Mouse (Mus musculus) embryonic facial prominence, embryonic 11.5 days (tissue): ENCODE results near the gene Olfr1426. TPM values are rescaled to one million over a fixed set of nuclear protein-coding genes. Genes with fewer than 3 reads are reported as not detected.
"Not testable (repeated sequence)": the region's sequence is repeated elsewhere in the genome, so short reads cannot be mapped to it uniquely, and the experiment has no call there.

Experiments used
- ATAC-seq: fragments of 200-750 bp; cut with Nextera tagmentation; replicated peaks from 2 replicates; pipeline ENCODE4 v1.8.0; 2017; ENCODE audit warnings: low read depth; ENCODE audit not compliant: insufficient number of reproducible peaks, low FRiP score, low TSS enrichment
- DNase-seq: peaks from one replicate; pipeline ENCODE4 v3.0.0-alpha.2; 2015; ENCODE audit warnings: low spot score
- H3K27ac ChIP-seq: fragments of 300-500 bp; sonication (generic); replicated peaks from 2 replicates; pipeline ENCODE4 v1.5.1; 2014; ENCODE audit warnings: mild to moderate bottlenecking, low read depth, low read length, control low read depth
- H3K27me3 ChIP-seq: fragments of 300-500 bp; sonication (generic); 2 replicates; pipeline ENCODE4 v1.6.1; 2014; ENCODE audit warnings: mild to moderate bottlenecking, low read length, moderate library complexity, mixed read lengths; ENCODE audit not compliant: control insufficient read depth, insufficient read depth
- H3K36me3 ChIP-seq: fragments of 300-500 bp; sonication (generic); replicated peaks from 2 replicates; pipeline ENCODE4 v1.6.1; 2014; ENCODE audit warnings: low read depth, mild to moderate bottlenecking, low read length, moderate library complexity, mixed read lengths; ENCODE audit not compliant: control insufficient read depth, insufficient read depth
- H3K4me1 ChIP-seq: fragments of 300-500 bp; sonication (generic); 2 replicates; pipeline ENCODE4 v1.6.1; 2014; ENCODE audit warnings: low read length, mixed read lengths; ENCODE audit not compliant: control insufficient read depth, insufficient read depth
- H3K4me2 ChIP-seq: fragments of 300-500 bp; sonication (generic); 2 replicates; pipeline ENCODE4 v1.6.1; 2014; ENCODE audit warnings: low read depth, mild to moderate bottlenecking, control low read depth, low read length, moderate library complexity
- H3K4me3 ChIP-seq: fragments of 300-500 bp; sonication (generic); 2 replicates; pipeline ENCODE4 v1.5.1; 2014; ENCODE audit warnings: low read depth, low read length, control low read depth
- H3K9ac ChIP-seq: fragments of 300-500 bp; sonication (generic); replicated peaks from 2 replicates; pipeline ENCODE4 v1.6.1; 2014; ENCODE audit warnings: mild to moderate bottlenecking, control low read depth, low read length
- H3K9me3 ChIP-seq: fragments of 300-500 bp; sonication (generic); replicated peaks from 2 replicates; pipeline ENCODE4 v1.6.1; 2016; ENCODE audit warnings: mild to moderate bottlenecking, low read length, inconsistent platforms, mixed read lengths; ENCODE audit not compliant: control insufficient read depth
- WGBS: fragments of 180-500 bp; shearing (Covaris S2); extraction: QIAGEN DNeasy Blood & Tissue Kit; methylation state at CpG from one replicate; pipeline ENCODE4 v1.1.7; 2014; 5-methylcytosine and 5-hydroxymethylcytosine counted together
- polyA plus RNA-seq: library from polyadenylated mRNA; unstranded; fragments of >200 nt; fragmentation: Nextera tagmentation; extraction: Ambion mirVana; gene quantifications from 2 replicates; pipeline ENCODE4 v1.2.1, GENCODE M21; 2014

Olfr1426 gene
- polyA plus RNA-seq, 1 experiment from 2014 or later = not detected

- not testable (repeated sequence) for H3K4me3 ChIP-seq, H3K9ac ChIP-seq, H3K4me2 ChIP-seq, H3K9me3 ChIP-seq, H3K4me1 ChIP-seq, ATAC-seq, DNase-seq, H3K36me3 ChIP-seq, H3K27ac ChIP-seq, H3K27me3 ChIP-seq
- 83% methylated on average over 4 of the region's 4 CpGs for WGBS
These were observed 14.2 kb downstream of the Olfr1426 start, which contains the start of gene Olfr1425 for GRCm38 (mm10) chr19:12077631-12078030. Gene Olfr1425 (minus strand): TSS chr19:12077731.

- H3K4me3 ChIP-seq, H3K36me3 ChIP-seq, H3K9ac ChIP-seq, H3K4me1 ChIP-seq, DNase-seq, H3K4me2 ChIP-seq, H3K27ac ChIP-seq, H3K27me3 ChIP-seq, ATAC-seq, H3K9me3 ChIP-seq: not testable (repeated sequence)
- 70% methylated on average over 1 of the region's 1 CpGs for WGBS
These were observed 22.3 kb downstream of the Olfr1426 start for GRCm38 (mm10) chr19:12069546-12069945.

- H3K4me3 ChIP-seq, H3K4me1 ChIP-seq, H3K36me3 ChIP-seq, H3K27ac ChIP-seq, DNase-seq, ATAC-seq, H3K9me3 ChIP-seq, H3K4me2 ChIP-seq, H3K27me3 ChIP-seq, H3K9ac ChIP-seq: not testable (repeated sequence)
- 60% methylated on average over 1 of the region's 1 CpGs for WGBS
These were observed 24.0 kb downstream of the Olfr1426 start for GRCm38 (mm10) chr19:12067806-12068205.

- DNase-seq, H3K9ac ChIP-seq, H3K4me3 ChIP-seq, H3K4me2 ChIP-seq, H3K27me3 ChIP-seq, ATAC-seq, H3K9me3 ChIP-seq, H3K36me3 ChIP-seq, H3K27ac ChIP-seq, H3K4me1 ChIP-seq: not testable (repeated sequence)
- WGBS = 88% methylated on average over 1 of the region's 1 CpGs
These were observed 29.2 kb downstream of the Olfr1426 start, which contains the start of gene Olfr1424 for GRCm38 (mm10) chr19:12062582-12062981. Gene Olfr1424 (minus strand): TSS chr19:12062682.

- no peak overlapping the region for H3K27ac ChIP-seq
- no peaks in the 10 kb centered on the region for H3K4me1 ChIP-seq
- H3K36me3 ChIP-seq = no peaks in the 10 kb centered on the region
- no peak overlapping the region for H3K4me3 ChIP-seq
- ATAC-seq (no peak), DNase-seq (no peak)
- H3K4me2 ChIP-seq = no peak overlapping the region
- no peaks in the 10 kb centered on the region for H3K9me3 ChIP-seq
- 87% methylated on average over 5 of the region's 5 CpGs for WGBS
- H3K9ac ChIP-seq = no peak overlapping the region
- no peaks in the 10 kb centered on the region for H3K27me3 ChIP-seq
These were observed 48.6 kb downstream of the Olfr1426 start for GRCm38 (mm10) chr19:12043163-12043562.

- no peak within 1 kb of the TSS for H3K4me3 ChIP-seq
- no peaks in the 10 kb centered on the region for H3K4me1 ChIP-seq
- H3K27ac ChIP-seq = no peak within 1 kb of the TSS
- no peak for ATAC-seq
- H3K9me3 ChIP-seq = no peaks in the 10 kb centered on the region
- H3K4me2 ChIP-seq = no peak within 1 kb of the TSS
- H3K9ac ChIP-seq = no peak within 1 kb of the TSS
- H3K27me3 ChIP-seq = no peaks in the 10 kb centered on the region
- H3K36me3 ChIP-seq = no peaks in the 10 kb centered on the region
- WGBS = 53% methylated on average over 2 of the region's 2 CpGs
- no peak for DNase-seq
These were observed 50.6 kb downstream of the Olfr1426 start, which contains the start of gene Olfr1423 for GRCm38 (mm10) chr19:12041217-12041616. Gene Olfr1423 (minus strand): TSS chr19:12041317.

GRCm38 (mm10) chr19:12037727-12038126, 54.1 kb downstream of the Olfr1426 start:
- Histone ChIP-seq H3K9ac (no peak overlapping the region), H3K4me2 (no peak overlapping the region), H3K4me1 (no peaks in the 10 kb centered on the region), H3K27ac (no peak overlapping the region), H3K9me3 (no peaks in the 10 kb centered on the region), H3K27me3 (no peaks in the 10 kb centered on the region), H3K4me3 (no peak overlapping the region), H3K36me3 (no peaks in the 10 kb centered on the region)
- ATAC-seq (no peak), DNase-seq (no peak)
